Mouse (Mus musculus) cerebellum, adult 8-10 months (tissue): ENCODE results near the gene Slc6a11.

Experiments used
- DNase-seq: peaks from one replicate; pipeline ENCODE4 v3.0.0; 2022

Slc6a11 gene

GRCm38 (mm10) chr6:114182366-114183179 lies 51.5 kb downstream of the Slc6a11 start:
- no peak for DNase-seq

- no peak for DNase-seq
Observed at GRCm38 (mm10) chr6:114187121-114187520, 56.1 kb downstream of the Slc6a11 start.

GRCm38 (mm10) chr6:114188869-114189268 lies 57.8 kb downstream of the Slc6a11 start:
- DNase-seq = no peak

GRCm38 (mm10) chr6:114195998-114196397 lies 65.0 kb downstream of the Slc6a11 start:
- no peak for DNase-seq

- DNase-seq = no peak
Observed at GRCm38 (mm10) chr6:114199200-114199845, 68.3 kb downstream of the Slc6a11 start.

GRCm38 (mm10) chr6:114204557-114204956 lies 73.5 kb downstream of the Slc6a11 start:
- no peak for DNase-seq

GRCm38 (mm10) chr6:114208296-114208695 lies 77.3 kb downstream of the Slc6a11 start:
- no peak for DNase-seq

- no peak for DNase-seq
Observed at GRCm38 (mm10) chr6:114214393-114214792, 83.4 kb downstream of the Slc6a11 start.

GRCm38 (mm10) chr6:114216741-114217414 lies 85.8 kb downstream of the Slc6a11 start:
- no peak for DNase-seq

- peak; percentile 9 for DNase-seq
Observed at GRCm38 (mm10) chr6:114224399-114224798, 93.4 kb downstream of the Slc6a11 start.

GRCm38 (mm10) chr6:114227378-114227777 lies 96.3 kb downstream of the Slc6a11 start:
- no peak for DNase-seq

- no peak for DNase-seq
Observed at GRCm38 (mm10) chr6:114228196-114228595, 97.2 kb downstream of the Slc6a11 start.

GRCm38 (mm10) chr6:114238892-114239644 lies 108.0 kb downstream of the Slc6a11 start:
- DNase-seq = no peak

- DNase-seq = no peak
Observed at GRCm38 (mm10) chr6:114245665-114246064, 114.6 kb downstream of the Slc6a11 start.

- DNase-seq = peak; percentile 69
Observed at GRCm38 (mm10) chr6:114250311-114250710, 119.3 kb downstream of the Slc6a11 start.

GRCm38 (mm10) chr6:114254927-114255326 lies 123.9 kb downstream of the Slc6a11 start:
- no peak for DNase-seq

- DNase-seq = no peak
Observed at GRCm38 (mm10) chr6:114257762-114258361, 126.8 kb downstream of the Slc6a11 start.

- DNase-seq = no peak
Observed at GRCm38 (mm10) chr6:114258661-114259193, 127.7 kb downstream of the Slc6a11 start.

- DNase-seq = no peak
Observed at GRCm38 (mm10) chr6:114261609-114262008, 130.6 kb downstream of the Slc6a11 start.

GRCm38 (mm10) chr6:114264010-114264409 lies 133.0 kb downstream of the Slc6a11 start:
- no peak for DNase-seq

GRCm38 (mm10) chr6:114264426-114264825 lies 133.4 kb downstream of the Slc6a11 start:
- DNase-seq = no peak

- DNase-seq = no peak
Observed at GRCm38 (mm10) chr6:114266273-114266672, 135.2 kb downstream of the Slc6a11 start.
